Mouse (Mus musculus): ENCODE results near the gene Rpl10. TPM values are rescaled to one million over a fixed set of nuclear protein-coding genes. Genes with fewer than 3 reads are reported as not detected.

The Rpl10 gene
- total RNA-seq (2014; rRNA removed): 2,035 and 2,080 TPM in 2 replicates
- polyA plus RNA-seq (2015; fragmentation: Nextera tagmentation; extraction: Ambion mirVana): 390 and 408 TPM in 2 replicates

- WGBS: 18% methylated on average over 42 of the region's 42 CpGs
- peak within 1 kb of the TSS; percentile 93 for H3K27ac ChIP-seq (ENCODE audit: low read depth, low read length)
Observed at GRCm38 (mm10) chrX:74270062-74270901, at the start of gene Rpl10. Gene Rpl10 (plus strand): TSS chrX:74270812.

GRCm38 (mm10) chrX:74230038-74230437 lies 40.6 kb upstream of the Rpl10 start:
- no peak for ATAC-seq (ENCODE audit: low FRiP score)
- Histone ChIP-seq H3K36me3 (ENCODE audit: insufficient read depth, low read length) (peaks cover 66% of the 10 kb centered on the region), H3K4me1 (ENCODE audit: insufficient read depth, low read length) (no peaks in the 10 kb centered on the region)

More at GRCm38 (mm10) chrX:74270062-74270901, at the start of gene Rpl10:
- Histone ChIP-seq H3K4me2 (ENCODE audit: low read depth, low read length, poor library complexity, severe bottlenecking) (peak within 1 kb of the TSS; percentile 55), H3K9ac (replicated peaks; ENCODE audit: low read length, poor library complexity, severe bottlenecking) (peak within 1 kb of the TSS; percentile 55), H3K36me3 (ENCODE audit: insufficient read depth, low read length) (no peaks in the 10 kb centered on the region; the same call in 1 of the 2 replicates), H3K4me1 (ENCODE audit: insufficient read depth, low read length) (no peaks in the 10 kb centered on the region), H3K4me3 (ENCODE audit: low read depth, low read length) (peak within 1 kb of the TSS; percentile 49), H3K9me3 (ENCODE audit: low read length) (no peaks in the 10 kb centered on the region), H3K27me3 (ENCODE audit: insufficient read depth, low read length) (no peaks in the 10 kb centered on the region)
- TF ChIP-seq CTCF (IDR thresholded peaks at IDR 0.05): peak; percentile 67
- DNase-seq (ENCODE audit: low spot score) (peak; percentile 96), ATAC-seq (ENCODE audit: low FRiP score) (peak; percentile 96)

GRCm38 (mm10) chrX:74233196-74233595 lies 37.4 kb upstream of the Rpl10 start:
- H3K36me3 ChIP-seq (ENCODE audit: insufficient read depth, low read length): peaks cover 61% of the 10 kb centered on the region
- no peak for TF ChIP-seq CTCF (IDR thresholded peaks at IDR 0.05)
- no peaks in the 10 kb centered on the region for H3K27me3 ChIP-seq (ENCODE audit: insufficient read depth, low read length)
- ATAC-seq (ENCODE audit: low FRiP score) (no peak), DNase-seq (ENCODE audit: low spot score) (no peak)
- no peak overlapping the region for H3K4me3 ChIP-seq (ENCODE audit: low read depth, low read length)
- H3K27ac ChIP-seq (ENCODE audit: low read depth, low read length): no peak overlapping the region
- no peaks in the 10 kb centered on the region for H3K9me3 ChIP-seq (ENCODE audit: low read length)
- H3K4me1 ChIP-seq (ENCODE audit: insufficient read depth, low read length): no peaks in the 10 kb centered on the region
- no peak overlapping the region for H3K9ac ChIP-seq (replicated peaks; ENCODE audit: low read length, poor library complexity, severe bottlenecking)
- no peak overlapping the region for H3K4me2 ChIP-seq (ENCODE audit: low read depth, low read length, poor library complexity, severe bottlenecking)
- 95% methylated on average over 5 of the region's 5 CpGs for WGBS

More at GRCm38 (mm10) chrX:74230038-74230437, 40.6 kb upstream of the Rpl10 start:
- Histone ChIP-seq H3K4me3 (ENCODE audit: low read depth, low read length) (no peak overlapping the region), H3K27me3 (ENCODE audit: insufficient read depth, low read length) (no peaks in the 10 kb centered on the region), H3K9me3 (ENCODE audit: low read length) (no peaks in the 10 kb centered on the region), H3K27ac (ENCODE audit: low read depth, low read length) (no peak overlapping the region), H3K9ac (replicated peaks; ENCODE audit: low read length, poor library complexity, severe bottlenecking) (no peak overlapping the region), H3K4me2 (ENCODE audit: low read depth, low read length, poor library complexity, severe bottlenecking) (no peak overlapping the region)
- no peak for TF ChIP-seq CTCF (IDR thresholded peaks at IDR 0.05)
- WGBS: 62% methylated on average over 1 of the region's 1 CpGs
- DNase-seq (ENCODE audit: low spot score): no peak

- no peak for DNase-seq (ENCODE audit: low spot score)
- Histone ChIP-seq H3K9ac (replicated peaks; ENCODE audit: low read length, poor library complexity, severe bottlenecking) (no peak overlapping the region), H3K9me3 (ENCODE audit: low read length) (no peaks in the 10 kb centered on the region), H3K27me3 (ENCODE audit: insufficient read depth, low read length) (no peaks in the 10 kb centered on the region), H3K4me3 (ENCODE audit: low read depth, low read length) (no peak overlapping the region), H3K36me3 (ENCODE audit: insufficient read depth, low read length) (peaks cover 48% of the 10 kb centered on the region), H3K4me1 (ENCODE audit: insufficient read depth, low read length) (no peaks in the 10 kb centered on the region), H3K4me2 (ENCODE audit: low read depth, low read length, poor library complexity, severe bottlenecking) (no peak overlapping the region), H3K27ac (ENCODE audit: low read depth, low read length) (no peak overlapping the region)
- TF ChIP-seq CTCF (IDR thresholded peaks at IDR 0.05): no peak
- 97% methylated on average over 4 of the region's 4 CpGs for WGBS
- no peak for ATAC-seq (ENCODE audit: low FRiP score)
Observed at GRCm38 (mm10) chrX:74240332-74240731, 30.3 kb upstream of the Rpl10 start.

GRCm38 (mm10) chrX:74243396-74243795 lies 27.2 kb upstream of the Rpl10 start:
- ATAC-seq (ENCODE audit: low FRiP score): no peak
- peak overlapping the region; percentile 55 for H3K4me2 ChIP-seq (ENCODE audit: low read depth, low read length, poor library complexity, severe bottlenecking)
- peak overlapping the region; percentile 87; the same call in 1 of the 2 replicates for H3K27ac ChIP-seq (ENCODE audit: low read depth, low read length)
- TF ChIP-seq CTCF (IDR thresholded peaks at IDR 0.05): no peak
- no peak overlapping the region for H3K9ac ChIP-seq (replicated peaks; ENCODE audit: low read length, poor library complexity, severe bottlenecking)
- DNase-seq (ENCODE audit: low spot score): no peak
- 89% methylated on average over 2 of the region's 2 CpGs for WGBS
- no peaks in the 10 kb centered on the region for H3K27me3 ChIP-seq (ENCODE audit: insufficient read depth, low read length)
- no peaks in the 10 kb centered on the region for H3K9me3 ChIP-seq (ENCODE audit: low read length)
- H3K4me3 ChIP-seq (ENCODE audit: low read depth, low read length): peak overlapping the region; percentile 45; the same call in 1 of the 2 replicates
- peaks cover 30% of the 10 kb centered on the region for H3K36me3 ChIP-seq (ENCODE audit: insufficient read depth, low read length)
- H3K4me1 ChIP-seq (ENCODE audit: insufficient read depth, low read length): no peaks in the 10 kb centered on the region

GRCm38 (mm10) chrX:74243807-74244206 lies 26.8 kb upstream of the Rpl10 start:
- Histone ChIP-seq H3K4me3 (ENCODE audit: low read depth, low read length) (peak overlapping the region; percentile 45), H3K27ac (ENCODE audit: low read depth, low read length) (peak overlapping the region; percentile 87; the same call in 1 of the 2 replicates), H3K4me1 (ENCODE audit: insufficient read depth, low read length) (no peaks in the 10 kb centered on the region), H3K36me3 (ENCODE audit: insufficient read depth, low read length) (peaks cover 30% of the 10 kb centered on the region), H3K9me3 (ENCODE audit: low read length) (no peaks in the 10 kb centered on the region), H3K9ac (replicated peaks; ENCODE audit: low read length, poor library complexity, severe bottlenecking) (peak overlapping the region; percentile 68; the same call in 1 of the 2 replicates), H3K27me3 (ENCODE audit: insufficient read depth, low read length) (no peaks in the 10 kb centered on the region), H3K4me2 (ENCODE audit: low read depth, low read length, poor library complexity, severe bottlenecking) (peak overlapping the region; percentile 55)
- TF ChIP-seq CTCF (IDR thresholded peaks at IDR 0.05): no peak
- ATAC-seq (ENCODE audit: low FRiP score) (no peak), DNase-seq (ENCODE audit: low spot score) (no peak)
- WGBS: 50% methylated on average over 3 of the region's 3 CpGs

Measured in midbrain, postnatal 0 days (tissue).